ENCODE assay signal across 8 mouse cellular contexts in the genomic region with DNA sequence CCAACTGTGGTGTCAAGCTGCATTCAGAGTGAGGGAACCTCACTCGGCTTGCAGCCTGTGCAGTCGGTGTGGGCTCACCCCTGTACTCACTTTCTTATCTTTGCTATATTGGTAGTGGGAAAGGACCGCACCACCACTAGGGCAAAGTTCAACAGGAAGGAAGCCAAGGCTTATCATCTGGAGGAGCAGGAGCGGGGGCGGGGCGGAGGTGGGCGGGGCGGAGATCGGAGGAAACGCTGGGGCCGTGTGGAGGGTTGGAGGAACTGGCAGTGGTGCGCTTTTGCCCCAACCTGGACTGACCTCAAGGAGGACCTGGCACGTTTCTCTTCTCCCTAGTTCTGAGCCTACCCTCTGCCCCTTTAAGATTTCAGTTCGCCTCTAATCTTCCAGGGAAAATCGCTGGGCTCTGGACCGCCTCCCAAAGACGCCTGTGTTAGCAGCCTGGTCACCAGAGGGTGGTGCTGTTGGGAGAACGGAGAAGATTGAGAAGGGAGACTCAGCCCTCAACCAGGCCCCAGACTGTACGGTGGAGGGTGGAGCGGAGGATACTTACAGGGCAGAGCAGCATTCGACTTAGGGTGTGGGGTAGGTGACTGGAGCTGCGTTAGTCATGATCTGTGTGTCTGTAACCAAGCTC. TPM values are rescaled to one million over a fixed set of nuclear protein-coding genes. Genes with fewer than 3 reads are reported as not detected.
DNase-seq lines count a peak whose midpoint lies in the region; ATAC-seq and TF ChIP-seq lines count a peak whose summit lies in the region.

No protein-coding gene starts in this region.

- DNase-seq in brain, embryonic 14.5 days (ENCODE audit: low read depth) = peak; percentile 85
- peak; percentile 91 for DNase-seq in liver, postnatal 0 days

- H3K27me3 ChIP-seq in E14TG2a.4 (ENCODE audit: insufficient read depth, low read length) = peaks cover 15% of the 10 kb centered on the region
- H3K27me3 ChIP-seq in heart, embryonic 13.5 days (replicated peaks) = no peaks in the 10 kb centered on the region
- 0 out of 2 replicates have a peak, but pooled peaks cover 3% of the 10 kb centered on the region for H3K27me3 ChIP-seq in kidney, embryonic 16.5 days (ENCODE audit: insufficient read depth, low read length)
- no peaks in the 10 kb centered on the region for H3K27me3 ChIP-seq in liver, postnatal 0 days (ENCODE audit: insufficient read depth, low read length)
- H3K27me3 ChIP-seq in neural tube, embryonic 13.5 days = no peaks in the 10 kb centered on the region
- H3K27me3 ChIP-seq in testis, adult 2 months (ENCODE audit: control insufficient read depth, insufficient read depth, low read length) = no peaks in the 10 kb centered on the region

- peak; percentile 98 for ATAC-seq in erythroblast, adult 5-6 weeks (replicated peaks; ENCODE audit: low FRiP score, poor library complexity, severe bottlenecking)
- ATAC-seq in heart, embryonic 13.5 days (ENCODE audit: extremely low read depth, insufficient number of reproducible peaks, low FRiP score, low TSS enrichment) = peak; percentile 84
- ATAC-seq in kidney, embryonic 16.5 days (ENCODE audit: low FRiP score, low TSS enrichment) = peak; percentile 94
- ATAC-seq in liver, postnatal 0 days = peak; percentile 90
- peak; percentile 89 for ATAC-seq in neural tube, embryonic 13.5 days (ENCODE audit: low read depth)

- no peak for TF ChIP-seq POLR2A in brain, embryonic 14.5 days (IDR thresholded peaks at IDR 0.05; ENCODE audit: borderline replicate concordance, extremely low read depth, insufficient read depth, insufficient read length, poor library complexity, severe bottlenecking)
- TF ChIP-seq POLR2A in testis, adult 2 months (IDR thresholded peaks at IDR 0.05; ENCODE audit: control insufficient read depth, low read depth, low read length) = no peak

- no peaks in the 10 kb centered on the region for H3K36me3 ChIP-seq in E14TG2a.4 (ENCODE audit: insufficient read depth, low read length)
- H3K36me3 ChIP-seq in heart, embryonic 13.5 days = no peaks in the 10 kb centered on the region
- H3K36me3 ChIP-seq in kidney, embryonic 16.5 days (ENCODE audit: insufficient read depth, low read length) = no peaks in the 10 kb centered on the region
- H3K36me3 ChIP-seq in liver, postnatal 0 days (replicated peaks; ENCODE audit: insufficient read depth, low read length) = no peaks in the 10 kb centered on the region
- no peaks in the 10 kb centered on the region for H3K36me3 ChIP-seq in neural tube, embryonic 13.5 days
- H3K36me3 ChIP-seq in testis, adult 2 months (ENCODE audit: control insufficient read depth, insufficient read depth, low read length) = no peaks in the 10 kb centered on the region

- peak overlapping the region; percentile 82 for H3K27ac ChIP-seq in heart, embryonic 13.5 days (replicated peaks)
- peak overlapping the region; percentile 57; the same call in 1 of the 2 replicates for H3K27ac ChIP-seq in kidney, embryonic 16.5 days (ENCODE audit: low read length)
- peak overlapping the region; percentile 78 for H3K27ac ChIP-seq in liver, postnatal 0 days (ENCODE audit: low read depth)
- H3K27ac ChIP-seq in neural tube, embryonic 13.5 days (replicated peaks) = no peak overlapping the region
- peak overlapping the region; percentile 40; the same call in 1 of the 2 replicates for H3K27ac ChIP-seq in testis, adult 2 months (ENCODE audit: control insufficient read depth, insufficient read depth, low read depth, low read length)

- H3K9me3 ChIP-seq in E14TG2a.4 (ENCODE audit: low read length) = no peaks in the 10 kb centered on the region
- no peaks in the 10 kb centered on the region for H3K9me3 ChIP-seq in heart, embryonic 13.5 days
- no peaks in the 10 kb centered on the region for H3K9me3 ChIP-seq in kidney, embryonic 16.5 days (ENCODE audit: low read length)
- H3K9me3 ChIP-seq in liver, postnatal 0 days (ENCODE audit: low read length) = no peaks in the 10 kb centered on the region
- H3K9me3 ChIP-seq in neural tube, embryonic 13.5 days = no peaks in the 10 kb centered on the region

- TF ChIP-seq EP300 in liver, postnatal 0 days (IDR thresholded peaks at IDR 0.05; ENCODE audit: low read depth) = no peak

- peaks cover 30% of the 10 kb centered on the region for H3K4me1 ChIP-seq in E14TG2a.4 (replicated peaks; ENCODE audit: low read depth, low read length)
- H3K4me1 ChIP-seq in heart, embryonic 13.5 days = peaks cover 35% of the 10 kb centered on the region
- H3K4me1 ChIP-seq in kidney, embryonic 16.5 days (ENCODE audit: insufficient read depth, low read length) = peaks cover 18% of the 10 kb centered on the region; the same call in 1 of the 2 replicates
- H3K4me1 ChIP-seq in liver, postnatal 0 days (ENCODE audit: insufficient read depth) = peaks cover 35% of the 10 kb centered on the region
- 0 out of 2 replicates have a peak, but pooled peaks cover 6% of the 10 kb centered on the region for H3K4me1 ChIP-seq in neural tube, embryonic 13.5 days (replicated peaks)
- peaks cover 8% of the 10 kb centered on the region for H3K4me1 ChIP-seq in testis, adult 2 months (ENCODE audit: control insufficient read depth, insufficient read depth, low read length)

- under 1% methylated on average over 22 of the region's 22 CpGs for WGBS in heart, embryonic 13.5 days
- WGBS in kidney, embryonic 16.5 days = 4% methylated on average over 22 of the region's 22 CpGs
- under 1% methylated on average over 22 of the region's 22 CpGs for WGBS in liver, postnatal 0 days (ENCODE audit: insufficient replicate concordance)
- WGBS in neural tube, embryonic 13.5 days = 3% methylated on average over 22 of the region's 22 CpGs

- peak overlapping the region; percentile 78 for H3K9ac ChIP-seq in heart, embryonic 13.5 days
- peak overlapping the region; percentile 42 for H3K9ac ChIP-seq in kidney, embryonic 16.5 days (replicated peaks; ENCODE audit: low read length)
- H3K9ac ChIP-seq in liver, postnatal 0 days (replicated peaks) = peak overlapping the region; percentile 56
- H3K9ac ChIP-seq in neural tube, embryonic 13.5 days = peak overlapping the region; percentile 62

- peak; percentile 54 for TF ChIP-seq CTCF in E14TG2a.4 (conservative IDR thresholded peaks at IDR 0.05; ENCODE audit: low read length)
- TF ChIP-seq CTCF in brain, embryonic 14.5 days (IDR thresholded peaks at IDR 0.05; ENCODE audit: borderline replicate concordance, extremely low read depth, insufficient read depth, insufficient read length) = peak; percentile 70; the same call in 1 of the 2 replicates
- TF ChIP-seq CTCF in liver, postnatal 0 days (IDR thresholded peaks at IDR 0.05; ENCODE audit: low read depth) = peak; percentile 87
- TF ChIP-seq CTCF in testis, adult 2 months (IDR thresholded peaks at IDR 0.05; ENCODE audit: control insufficient read depth, insufficient read depth, insufficient replicate concordance, low read depth, low read length) = peak; percentile 41; the same call in 1 of the 2 replicates

- peak overlapping the region; percentile 73 for H3K4me3 ChIP-seq in E14TG2a.4 (replicated peaks; ENCODE audit: low read length)
- peak overlapping the region; percentile 52 for H3K4me3 ChIP-seq in heart, embryonic 13.5 days
- H3K4me3 ChIP-seq in kidney, embryonic 16.5 days (ENCODE audit: low read length) = peak overlapping the region; percentile 49
- H3K4me3 ChIP-seq in liver, postnatal 0 days (ENCODE audit: low read depth, low read length) = peak overlapping the region; percentile 45
- H3K4me3 ChIP-seq in neural tube, embryonic 13.5 days = peak overlapping the region; percentile 41
- H3K4me3 ChIP-seq in testis, adult 2 months (ENCODE audit: control insufficient read depth, low read depth, low read length) = peak overlapping the region; percentile 76

- H3K4me2 ChIP-seq in heart, embryonic 13.5 days = peak overlapping the region; percentile 71
- peak overlapping the region; percentile 67 for H3K4me2 ChIP-seq in kidney, embryonic 16.5 days (replicated peaks; ENCODE audit: low read depth, low read length)
- peak overlapping the region; percentile 76 for H3K4me2 ChIP-seq in liver, postnatal 0 days (ENCODE audit: low read depth, low read length)
- H3K4me2 ChIP-seq in neural tube, embryonic 13.5 days = peak overlapping the region; percentile 60

RNA-seq across cellular contexts. Expression of a gene that starts 23.1 kb away (rescaled TPM):
- 511 and 557 TPM in 2 replicates for polyA plus RNA-seq in brain, embryonic 14.5 days (2012; rRNA removed)
- total RNA-seq in erythroblast, adult 5-6 weeks (2015; ENCODE audit: low replicate concordance) = 182 and 255 TPM in 2 replicates
- total RNA-seq in erythroblast, adult 5-6 weeks (2017; ENCODE audit: low replicate concordance) = 152 and 196 TPM in 2 replicates
- 927 and 1,079 TPM in 2 replicates for polyA plus RNA-seq in heart, embryonic 13.5 days (2015; fragmentation: Nextera tagmentation; extraction: Ambion mirVana)
- polyA plus RNA-seq in kidney, embryonic 16.5 days (2015; fragmentation: Nextera tagmentation; extraction: Ambion mirVana) = 1,053 and 1,127 TPM in 2 replicates
- polyA plus RNA-seq in liver, postnatal 0 days (2015; fragmentation: Nextera tagmentation; extraction: Ambion mirVana) = 1,398 and 1,474 TPM in 2 replicates
- 847 and 918 TPM in 2 replicates for polyA plus RNA-seq in neural tube, embryonic 13.5 days (2015; fragmentation: Nextera tagmentation; extraction: Ambion mirVana)
- 407 and 434 TPM in 2 replicates for polyA plus RNA-seq in testis, adult 2 months (2012; rRNA removed)

RNA-seq across cellular contexts. Expression of a gene that starts 53.9 kb away (rescaled TPM):
- 6.4 and 19.3 TPM in 2 replicates for polyA plus RNA-seq in brain, embryonic 14.5 days (2012; rRNA removed)
- total RNA-seq in erythroblast, adult 5-6 weeks (2015; ENCODE audit: low replicate concordance) = 29.0 and 29.7 TPM in 2 replicates
- 14.4 and 15.7 TPM in 2 replicates for total RNA-seq in erythroblast, adult 5-6 weeks (2017; ENCODE audit: low replicate concordance)
- polyA plus RNA-seq in heart, embryonic 13.5 days (2015; fragmentation: Nextera tagmentation; extraction: Ambion mirVana) = 8.8 and 10.7 TPM in 2 replicates
- 11.5 and 16.1 TPM in 2 replicates for polyA plus RNA-seq in kidney, embryonic 16.5 days (2015; fragmentation: Nextera tagmentation; extraction: Ambion mirVana)
- 3.2 TPM in 2 replicates for polyA plus RNA-seq in liver, postnatal 0 days (2015; fragmentation: Nextera tagmentation; extraction: Ambion mirVana)
- 21.2 and 21.9 TPM in 2 replicates for polyA plus RNA-seq in neural tube, embryonic 13.5 days (2015; fragmentation: Nextera tagmentation; extraction: Ambion mirVana)
- 6.6 and 9.6 TPM in 2 replicates for polyA plus RNA-seq in testis, adult 2 months (2012; rRNA removed)
